Mouse (Mus musculus): ENCODE data around the gene Scamp3. TPM values are rescaled to one million over a fixed set of nuclear protein-coding genes. Genes with fewer than 3 reads are reported as not detected.
"Not testable (repeated sequence)": the region's sequence is repeated elsewhere in the genome, so short reads cannot be mapped to it uniquely, and the experiment has no call there.

Scamp3 gene
- polyA plus RNA-seq, 1 experiment: 76.5 TPM

DNA sequence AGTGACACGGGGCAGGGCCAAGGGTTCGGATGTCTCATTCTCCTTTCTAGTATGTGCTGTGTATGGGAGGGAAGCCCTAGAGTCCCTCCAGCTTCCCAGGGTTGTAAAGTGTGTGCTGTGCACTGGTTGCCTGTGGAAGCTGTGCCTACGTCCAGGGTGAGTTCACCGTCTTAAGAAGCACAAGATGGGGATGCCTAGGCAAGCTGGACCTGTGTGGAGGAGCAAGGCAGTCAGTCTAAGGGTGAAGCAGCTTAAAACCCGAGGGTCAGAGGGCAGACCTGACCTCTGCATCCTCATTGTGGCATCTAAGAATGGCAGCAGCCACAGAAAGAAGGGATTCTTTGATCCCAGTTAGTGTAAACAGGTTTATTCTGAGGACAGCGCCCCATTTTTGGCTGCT lies 31.5 kb downstream of the Scamp3 start:
- Histone ChIP-seq H3K27ac (ENCODE audit: insufficient read depth, low read depth, low read length) (no peak overlapping the region), H3K4me3 (ENCODE audit: insufficient read depth, low read length) (no peak overlapping the region), H3K4me1 (ENCODE audit: control insufficient read depth, insufficient read depth, low read length) (peaks cover 47% of the 10 kb centered on the region)
- TF ChIP-seq CTCF (IDR thresholded peaks at IDR 0.05; ENCODE audit: low read depth, low read length): no peak
- TF ChIP-seq POLR2A (IDR thresholded peaks at IDR 0.05; ENCODE audit: borderline replicate concordance, low read depth, low read length): no peak

- H3K27ac ChIP-seq (ENCODE audit: insufficient read depth, low read depth, low read length): peak overlapping the region; percentile 89
- TF ChIP-seq CTCF (IDR thresholded peaks at IDR 0.05; ENCODE audit: low read depth, low read length): no peak
- TF ChIP-seq POLR2A (IDR thresholded peaks at IDR 0.05; ENCODE audit: borderline replicate concordance, low read depth, low read length): no peak
- peak overlapping the region; percentile 1; the same call in 1 of the 2 replicates for H3K4me3 ChIP-seq (ENCODE audit: insufficient read depth, low read length)
- peaks cover 45% of the 10 kb centered on the region for H3K4me1 ChIP-seq (ENCODE audit: control insufficient read depth, insufficient read depth, low read length)
These were observed 32.5 kb downstream of the Scamp3 start for GRCm38 (mm10) chr3:89209731-89210130.

GRCm38 (mm10) chr3:89210162-89210561 lies 32.9 kb downstream of the Scamp3 start:
- Histone ChIP-seq H3K4me1 (ENCODE audit: control insufficient read depth, insufficient read depth, low read length) (peaks cover 44% of the 10 kb centered on the region), H3K27ac (ENCODE audit: insufficient read depth, low read depth, low read length) (peak overlapping the region; percentile 89), H3K4me3 (ENCODE audit: insufficient read depth, low read length) (peak overlapping the region; percentile 10)
- TF ChIP-seq CTCF (IDR thresholded peaks at IDR 0.05; ENCODE audit: low read depth, low read length) (no peak), POLR2A (IDR thresholded peaks at IDR 0.05; ENCODE audit: borderline replicate concordance, low read depth, low read length) (no peak)

DNA sequence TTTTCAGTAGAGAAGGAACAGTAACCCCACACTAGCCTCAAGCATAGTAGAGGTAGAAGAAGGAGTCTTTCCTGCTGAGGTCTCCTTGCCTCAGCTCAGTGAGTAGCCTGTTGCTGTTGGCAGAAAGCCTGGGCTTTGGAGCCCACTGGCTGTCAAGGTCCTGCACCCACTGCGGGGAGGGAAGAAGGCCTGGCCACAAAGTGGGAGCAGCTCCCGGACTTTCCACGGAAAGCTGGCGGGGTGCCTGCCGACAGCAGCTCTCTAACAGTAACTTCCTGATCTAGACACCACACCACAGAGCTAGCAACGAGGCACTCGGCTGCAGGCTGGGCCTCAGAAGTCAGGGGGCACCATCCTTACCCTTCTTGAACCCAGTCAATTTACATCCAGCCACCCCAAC lies 33.5 kb downstream of the Scamp3 start:
- peaks cover 46% of the 10 kb centered on the region for H3K4me1 ChIP-seq (ENCODE audit: control insufficient read depth, insufficient read depth, low read length)
- peak overlapping the region; percentile 89 for H3K27ac ChIP-seq (ENCODE audit: insufficient read depth, low read depth, low read length)
- no peak for TF ChIP-seq CTCF (IDR thresholded peaks at IDR 0.05; ENCODE audit: low read depth, low read length)
- TF ChIP-seq POLR2A (IDR thresholded peaks at IDR 0.05; ENCODE audit: borderline replicate concordance, low read depth, low read length): no peak
- H3K4me3 ChIP-seq (ENCODE audit: insufficient read depth, low read length): peak overlapping the region; percentile 10; the same call in 1 of the 2 replicates

DNA sequence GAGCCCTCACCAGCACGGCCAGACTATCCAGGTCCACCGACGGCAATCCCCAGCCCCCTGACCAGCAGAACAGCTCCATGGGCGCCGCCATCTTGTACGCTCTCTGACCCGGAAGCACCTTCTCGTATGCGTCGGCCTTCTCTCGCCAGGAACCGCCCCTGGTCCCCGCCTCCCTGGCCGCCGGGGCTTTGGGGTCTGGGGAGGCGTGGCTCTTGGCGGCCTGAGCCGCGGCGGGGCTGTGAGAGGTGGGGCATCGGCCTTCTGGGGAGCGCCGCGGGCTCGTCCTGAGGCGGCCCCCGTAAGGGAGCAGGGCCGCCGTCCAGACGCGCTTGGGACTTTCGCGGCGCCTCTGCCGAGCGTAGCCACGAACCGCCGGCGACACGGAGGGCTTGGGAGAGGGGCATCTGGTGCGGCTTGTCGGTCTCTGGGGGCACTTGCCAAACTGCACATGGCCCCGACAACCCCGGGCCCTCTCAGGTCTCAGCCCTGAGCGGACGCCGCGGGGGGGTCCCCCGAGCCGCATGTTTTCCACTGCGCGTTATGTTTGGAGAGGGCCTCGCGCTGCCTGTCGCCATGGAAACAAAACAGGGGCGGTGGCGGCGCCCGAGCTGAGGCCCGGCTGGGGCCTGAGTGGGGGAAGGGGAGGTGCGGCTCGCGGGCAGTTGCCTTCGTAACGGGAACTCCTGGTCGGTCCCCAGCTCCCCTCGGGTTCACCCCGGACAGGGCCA lies 36.7 kb downstream of the Scamp3 start:
- Histone ChIP-seq H3K27ac (ENCODE audit: insufficient read depth, low read depth, low read length) (peak overlapping the region; percentile 37), H3K4me1 (ENCODE audit: control insufficient read depth, insufficient read depth, low read length) (peaks cover 35% of the 10 kb centered on the region), H3K4me3 (ENCODE audit: insufficient read depth, low read length) (peak overlapping the region; percentile 73)
- TF ChIP-seq POLR2A (IDR thresholded peaks at IDR 0.05; ENCODE audit: borderline replicate concordance, low read depth, low read length) (no peak; the same call in 1 of the 2 replicates), CTCF (IDR thresholded peaks at IDR 0.05; ENCODE audit: low read depth, low read length) (no peak)

DNA sequence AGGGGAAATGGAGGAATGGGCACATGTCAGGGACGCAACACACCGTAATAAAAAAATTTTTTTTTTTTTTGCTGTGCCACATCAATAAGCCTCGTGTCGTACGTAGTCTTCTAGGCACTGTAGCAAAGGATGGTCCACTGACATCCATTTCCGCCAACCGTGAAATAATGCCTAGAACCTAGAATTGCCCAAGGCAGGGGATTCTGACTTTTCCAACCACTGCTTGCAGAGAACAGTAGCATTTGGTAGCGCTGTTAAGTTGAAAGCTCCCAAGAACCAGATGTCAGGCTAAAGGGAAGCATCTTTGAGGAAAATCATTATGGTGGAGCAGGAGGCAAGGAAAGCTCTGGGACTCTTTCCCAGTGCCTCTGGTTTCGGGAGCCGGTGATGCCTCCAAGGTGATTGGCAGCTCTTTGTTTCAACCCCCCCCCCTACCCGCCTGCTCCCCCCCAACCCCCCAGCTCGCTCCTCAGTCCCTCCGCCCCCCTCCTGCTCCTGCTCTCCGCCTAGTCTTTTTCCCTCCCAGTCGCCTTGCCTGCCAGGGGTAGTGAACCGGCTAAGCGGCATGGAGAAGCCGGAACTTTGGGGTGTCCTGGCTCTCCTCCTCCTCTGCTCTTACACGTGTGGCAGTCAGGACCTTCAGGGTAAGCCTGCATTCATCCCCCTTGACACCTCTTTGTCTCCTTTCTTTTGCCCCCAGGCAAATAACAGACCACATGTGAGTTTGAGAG lies 37.6 kb downstream of the Scamp3 start, which contains the start of gene Thbs3:
TSS of gene Thbs3 (plus strand) at position 500 of the 731 bp plus-strand sequence.
- Histone ChIP-seq H3K4me3 (ENCODE audit: insufficient read depth, low read length) (peak within 1 kb of the TSS; percentile 73), H3K27ac (ENCODE audit: insufficient read depth, low read depth, low read length) (peak within 1 kb of the TSS; percentile 37), H3K4me1 (ENCODE audit: control insufficient read depth, insufficient read depth, low read length) (peaks cover 27% of the 10 kb centered on the region)
- TF ChIP-seq CTCF (IDR thresholded peaks at IDR 0.05; ENCODE audit: low read depth, low read length) (no peak), POLR2A (IDR thresholded peaks at IDR 0.05; ENCODE audit: borderline replicate concordance, low read depth, low read length) (no peak)

DNA sequence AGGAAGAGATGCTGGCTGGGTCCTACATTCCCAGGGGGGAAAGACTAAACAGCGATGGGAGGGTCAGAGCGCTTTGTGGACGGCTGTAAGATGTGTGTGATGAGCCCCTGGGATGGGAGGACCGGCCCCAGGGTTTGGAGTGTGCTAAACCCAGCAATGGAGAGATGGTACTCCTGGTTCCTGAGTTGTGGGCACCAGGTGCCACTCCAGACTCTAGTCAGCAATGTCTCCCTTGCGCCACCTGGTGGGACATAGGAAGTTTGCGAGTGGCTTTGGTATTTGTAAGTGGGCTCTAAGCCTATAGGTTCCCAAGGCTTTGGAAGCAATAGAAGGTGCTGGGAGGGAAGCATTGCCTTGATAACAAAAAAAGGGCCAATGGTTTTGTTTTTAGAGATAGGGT lies 38.6 kb downstream of the Scamp3 start:
- no peak overlapping the region for H3K4me3 ChIP-seq (ENCODE audit: insufficient read depth, low read length)
- peaks cover 19% of the 10 kb centered on the region for H3K4me1 ChIP-seq (ENCODE audit: control insufficient read depth, insufficient read depth, low read length)
- TF ChIP-seq POLR2A (IDR thresholded peaks at IDR 0.05; ENCODE audit: borderline replicate concordance, low read depth, low read length) (no peak), CTCF (IDR thresholded peaks at IDR 0.05; ENCODE audit: low read depth, low read length) (peak; percentile 86)

GRCm38 (mm10) chr3:89216407-89216806 lies 39.1 kb downstream of the Scamp3 start:
- peaks cover 14% of the 10 kb centered on the region for H3K4me1 ChIP-seq (ENCODE audit: control insufficient read depth, insufficient read depth, low read length)
- not testable (repeated sequence) for H3K27ac ChIP-seq (ENCODE audit: insufficient read depth, low read depth, low read length); H3K4me3 ChIP-seq (ENCODE audit: insufficient read depth, low read length)

More for the DNA sequence above, 38.6 kb downstream of the Scamp3 start:
- H3K27ac ChIP-seq (ENCODE audit: insufficient read depth, low read depth, low read length): no peak overlapping the region

DNA sequence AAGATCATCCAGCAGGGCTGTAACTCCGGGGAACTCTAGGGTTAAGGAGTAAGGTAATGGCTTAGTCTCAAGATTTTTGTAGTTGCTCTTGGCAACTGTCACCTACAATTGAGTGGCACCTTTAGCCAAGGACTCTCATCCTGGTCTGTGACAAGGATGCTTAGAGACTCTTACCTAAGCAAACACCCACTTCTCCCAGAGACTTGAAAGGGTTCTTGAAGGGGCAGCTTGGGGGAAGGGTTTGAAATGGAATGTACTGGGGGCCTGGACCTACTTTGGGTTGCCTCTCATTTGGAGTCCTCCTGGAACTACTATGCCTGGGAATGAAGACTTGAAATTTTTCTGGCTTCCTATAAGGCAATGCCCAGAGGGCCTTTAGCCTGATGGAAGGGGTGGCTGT lies 41.0 kb downstream of the Scamp3 start:
- H3K4me3 ChIP-seq (ENCODE audit: insufficient read depth, low read length): no peak overlapping the region
- no peak for TF ChIP-seq POLR2A (IDR thresholded peaks at IDR 0.05; ENCODE audit: borderline replicate concordance, low read depth, low read length)
- TF ChIP-seq CTCF (IDR thresholded peaks at IDR 0.05; ENCODE audit: low read depth, low read length): no peak
- no peak overlapping the region for H3K27ac ChIP-seq (ENCODE audit: insufficient read depth, low read depth, low read length)
- H3K4me1 ChIP-seq (ENCODE audit: control insufficient read depth, insufficient read depth, low read length): peaks cover 5% of the 10 kb centered on the region

DNA sequence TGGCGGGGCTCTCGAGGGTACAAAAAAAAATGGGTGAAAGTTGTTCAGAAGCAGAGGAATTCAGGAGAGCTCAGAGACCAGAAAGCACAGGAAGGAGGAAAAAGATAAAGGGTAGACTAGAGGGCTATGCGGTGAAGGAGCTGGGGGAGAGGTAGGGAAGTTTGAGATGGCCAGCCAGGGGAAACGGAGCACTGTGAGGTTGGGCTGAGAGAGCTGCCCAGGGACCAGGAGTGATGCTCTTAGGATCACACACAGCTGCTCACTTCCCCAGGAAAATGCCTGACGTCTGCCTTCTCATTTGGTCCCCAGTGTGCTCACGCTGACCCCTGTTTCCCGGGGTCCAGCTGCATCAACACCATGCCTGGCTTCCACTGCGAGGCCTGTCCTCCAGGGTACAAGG lies 42.3 kb downstream of the Scamp3 start:
- Histone ChIP-seq H3K27ac (ENCODE audit: insufficient read depth, low read depth, low read length) (no peak overlapping the region), H3K4me1 (ENCODE audit: control insufficient read depth, insufficient read depth, low read length) (peaks cover 3% of the 10 kb centered on the region), H3K4me3 (ENCODE audit: insufficient read depth, low read length) (no peak overlapping the region)
- no peak for TF ChIP-seq CTCF (IDR thresholded peaks at IDR 0.05; ENCODE audit: low read depth, low read length)
- TF ChIP-seq POLR2A (IDR thresholded peaks at IDR 0.05; ENCODE audit: borderline replicate concordance, low read depth, low read length): no peak

All from bone marrow macrophage, adult 2 months (primary cell).